Mouse (Mus musculus): ENCODE results near the gene Prelp. TPM values are rescaled to one million over a fixed set of nuclear protein-coding genes. Genes with fewer than 3 reads are reported as not detected.

Gene Prelp
- 7.8 and 14.1 TPM in 2 replicates for polyA plus RNA-seq (2015; fragmentation: Nextera tagmentation; extraction: Ambion mirVana)

GRCm38 (mm10) chr1:133921304-133921751 is at the start of gene Prelp:
Prelp (minus strand) TSS chr1:133921414.

DNA sequence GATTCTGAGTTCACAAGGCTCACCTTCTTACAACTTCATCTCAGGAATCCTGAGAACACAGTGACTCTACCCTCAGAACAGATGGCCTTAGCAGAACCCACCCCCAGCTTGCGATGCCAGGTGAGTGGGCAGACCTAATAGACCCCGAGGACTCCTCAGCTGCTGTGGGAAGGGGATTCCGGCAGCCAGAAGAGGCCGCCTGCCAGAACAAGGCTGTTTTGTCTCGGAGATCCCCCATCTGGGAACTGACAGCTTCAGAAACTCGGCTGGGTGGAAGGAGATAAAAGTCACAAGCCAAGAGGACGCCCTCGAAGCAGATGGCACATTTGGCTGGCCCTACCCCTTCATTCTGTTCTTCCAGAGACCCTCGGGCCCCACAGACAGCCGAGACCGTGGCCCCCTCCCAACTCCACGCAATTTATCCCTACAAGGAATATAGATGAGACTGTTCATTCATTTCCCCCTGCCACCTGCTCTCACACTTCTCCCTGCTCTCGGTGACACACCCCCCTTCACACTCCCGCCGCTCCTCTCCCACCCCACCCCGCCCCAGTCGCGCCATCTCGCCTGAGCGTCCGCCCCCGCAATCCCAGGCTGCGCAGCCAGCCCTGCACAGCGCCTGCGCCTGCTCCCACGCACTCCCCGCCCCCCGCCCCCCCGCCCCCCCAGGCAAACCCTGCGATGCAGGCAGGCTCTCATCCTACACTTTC is 13.1 kb downstream of the Prelp start, which contains the start of gene Optc:
Gene Optc (minus strand): TSS at position 51 of the 710 bp plus-strand sequence.

Other genes with a start within 250 kb of the Prelp start
- 0.10 and 0.18 TPM in 2 replicates for gene Lax1, start 231.3 kb downstream of the Prelp start, polyA plus RNA-seq (2015; fragmentation: Nextera tagmentation; extraction: Ambion mirVana)
- 5.5 and 7.1 TPM in 2 replicates for gene Atp2b4, start 120.4 kb downstream of the Prelp start, polyA plus RNA-seq (2015; fragmentation: Nextera tagmentation; extraction: Ambion mirVana)
- 0.12 and 0.13 TPM in 2 replicates for gene Optc, start 13.4 kb downstream of the Prelp start, polyA plus RNA-seq (2015; fragmentation: Nextera tagmentation; extraction: Ambion mirVana)
- 5.6 and 17.9 TPM in 2 replicates for gene Fmod, start 115.8 kb upstream of the Prelp start, polyA plus RNA-seq (2015; fragmentation: Nextera tagmentation; extraction: Ambion mirVana)
- gene Btg2, start 157.7 kb upstream of the Prelp start, polyA plus RNA-seq (2015; fragmentation: Nextera tagmentation; extraction: Ambion mirVana) = 36.4 and 39.4 TPM in 2 replicates
- 0.74 and 0.86 TPM in 2 replicates for gene Chit1, start 189.8 kb upstream of the Prelp start, polyA plus RNA-seq (2015; fragmentation: Nextera tagmentation; extraction: Ambion mirVana)